Mouse (Mus musculus): ENCODE measurements around the gene Slc2a10.

Slc2a10 gene

DNA sequence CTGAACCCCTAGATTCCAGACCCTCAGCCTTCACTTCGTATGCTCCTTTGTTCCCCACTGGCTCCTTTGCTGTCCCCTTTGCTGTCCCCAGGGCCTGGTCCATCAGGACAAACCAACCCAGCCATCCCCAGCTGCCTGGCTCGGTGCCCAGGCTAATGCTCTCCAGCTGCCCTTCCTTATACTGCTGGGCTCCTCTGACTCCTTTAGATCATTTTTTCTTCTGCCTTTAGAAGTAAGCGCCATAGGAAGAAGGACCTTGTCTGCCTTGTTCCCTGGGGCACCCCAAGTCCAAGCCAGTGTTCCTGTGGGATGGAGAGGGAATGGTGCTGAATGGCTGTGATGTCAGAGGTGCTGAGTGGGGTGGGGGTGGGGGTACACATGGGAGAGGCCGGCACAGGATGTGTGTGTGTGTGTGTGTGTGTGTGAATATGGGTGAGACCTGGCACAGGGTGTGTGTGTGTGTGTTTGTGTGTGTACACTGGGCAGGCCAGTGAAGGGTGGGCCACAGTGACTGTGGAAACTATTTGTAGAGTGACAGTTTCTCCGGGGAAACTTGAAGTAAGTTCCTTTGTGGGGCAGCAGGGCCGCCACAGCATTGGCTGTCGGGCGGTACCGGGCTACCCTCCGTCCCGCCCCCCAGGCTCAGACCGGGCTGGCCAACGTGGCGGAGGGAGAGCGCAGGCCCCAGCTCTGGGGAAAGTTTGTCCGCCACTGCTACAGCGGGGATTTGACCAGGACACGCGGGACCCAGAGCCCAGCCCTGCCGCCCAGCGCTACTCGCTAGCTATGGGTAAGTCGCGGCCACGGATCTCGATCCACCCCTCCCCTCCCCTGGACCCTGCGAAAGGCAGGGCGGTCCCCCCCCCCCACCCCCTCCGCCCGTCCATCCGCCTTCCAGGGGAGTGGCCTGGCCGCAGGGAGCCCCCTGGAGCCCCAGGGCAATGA is at the start of gene Slc2a10:
Slc2a10 (plus strand) TSS at position 529 of the 945 bp plus-strand sequence.
- no peak for DNase-seq (ENCODE audit: low read depth)

DNA sequence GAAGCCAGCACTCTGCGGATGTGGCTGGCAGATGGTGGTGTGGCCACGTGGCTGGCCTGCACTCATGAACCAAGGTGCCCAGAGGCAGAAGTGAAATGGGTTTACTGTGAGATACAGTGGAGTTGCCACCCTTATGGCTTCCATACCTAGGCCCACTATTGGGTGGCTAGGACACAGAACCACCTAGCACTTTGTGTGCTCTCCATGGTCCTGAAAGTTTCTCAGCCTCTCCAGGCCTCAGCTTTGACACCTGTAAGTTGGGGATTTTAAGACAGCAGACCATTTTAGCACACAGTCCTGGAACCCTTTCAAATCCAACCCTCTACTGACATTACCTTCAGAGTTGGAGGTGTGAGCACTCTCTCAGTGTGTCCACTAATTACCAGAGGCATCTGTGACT is 46.9 kb upstream of the Slc2a10 start:
- peak; percentile 41 for DNase-seq (ENCODE audit: low read depth)

GRCm38 (mm10) chr2:165458189-165458588 is 45.4 kb upstream of the Slc2a10 start:
- no peak for DNase-seq (ENCODE audit: low read depth)

DNA sequence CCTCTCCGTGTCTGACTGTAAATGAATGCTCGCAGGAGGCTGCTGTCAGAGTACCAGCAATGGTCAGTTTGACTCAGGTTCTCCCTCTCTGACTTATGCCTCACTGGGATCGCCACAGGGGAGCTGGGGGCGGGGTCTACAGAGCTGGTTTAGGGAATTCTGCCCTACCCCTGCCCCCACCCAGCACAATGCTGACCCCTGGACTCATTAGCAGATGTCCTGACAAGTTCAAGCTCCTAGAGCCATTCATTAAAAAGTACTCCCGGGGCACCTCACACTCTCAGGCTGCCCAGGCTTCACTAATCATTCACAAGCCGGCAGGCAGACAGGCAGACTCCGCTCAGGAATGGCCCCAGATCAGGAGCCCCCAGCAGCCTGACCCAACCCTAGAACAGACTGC is 43.9 kb upstream of the Slc2a10 start:
- no peak for DNase-seq (ENCODE audit: low read depth)

DNA sequence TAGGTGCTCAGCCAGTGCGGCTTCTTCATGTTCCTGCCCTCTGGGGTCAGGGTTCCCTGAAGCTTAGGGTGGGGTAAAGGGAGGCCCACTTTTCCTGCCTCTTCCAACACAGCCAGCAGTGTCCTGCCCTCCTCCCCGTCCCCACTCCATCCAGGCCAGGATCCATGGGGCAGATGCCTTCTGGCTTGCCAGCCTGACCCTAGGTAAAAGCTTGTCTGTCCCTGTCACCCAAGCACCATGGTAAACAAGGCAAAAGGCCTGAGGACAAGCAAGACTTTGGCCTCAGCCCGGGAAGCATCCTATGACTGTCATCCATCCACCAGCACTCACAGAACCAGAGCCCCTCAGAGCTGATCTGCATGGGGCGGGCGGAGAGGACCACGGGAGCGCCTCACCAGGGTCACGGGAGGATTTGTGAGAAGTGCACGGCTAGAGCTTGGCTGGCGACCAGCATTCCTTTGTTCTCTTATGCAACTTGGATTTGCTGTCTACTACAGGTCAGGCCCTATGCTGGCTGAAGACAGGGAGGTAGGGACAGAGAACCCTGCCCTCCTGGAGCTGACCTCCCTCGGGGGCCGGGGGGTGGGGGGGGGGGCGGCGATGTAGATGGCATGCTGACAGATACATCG is 35.6 kb upstream of the Slc2a10 start:
- DNase-seq (ENCODE audit: low read depth) = no peak

GRCm38 (mm10) chr2:165470167-165470566 is 33.4 kb upstream of the Slc2a10 start:
- DNase-seq (ENCODE audit: low read depth) = peak; percentile 21

GRCm38 (mm10) chr2:165471943-165472342 is 31.6 kb upstream of the Slc2a10 start:
- no peak for DNase-seq (ENCODE audit: low read depth)

DNA sequence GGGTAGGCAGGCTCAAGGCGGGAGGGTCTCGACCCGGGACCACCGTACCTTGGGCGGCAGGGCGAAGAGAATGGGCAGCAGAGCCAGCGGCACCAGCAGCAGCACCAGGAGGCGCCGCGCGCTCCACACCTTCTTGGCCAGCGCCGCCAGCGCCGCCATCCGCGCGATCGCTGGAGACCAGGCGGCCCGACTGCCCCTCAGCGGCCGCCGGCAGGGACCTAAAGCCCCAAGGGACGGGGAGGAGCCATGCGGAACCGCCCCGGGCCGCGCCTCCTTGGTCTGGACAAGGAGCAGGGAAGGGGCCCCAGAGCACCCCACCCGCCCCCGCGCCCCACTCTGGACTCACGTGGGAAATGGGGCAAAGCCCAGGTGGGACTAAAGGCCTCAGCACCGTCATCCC is 30.6 kb upstream of the Slc2a10 start, which contains the start of gene Slc13a3:
Slc13a3 (minus strand) TSS at position 228 of the 400 bp plus-strand sequence.
- no peak for DNase-seq (ENCODE audit: low read depth)

DNA sequence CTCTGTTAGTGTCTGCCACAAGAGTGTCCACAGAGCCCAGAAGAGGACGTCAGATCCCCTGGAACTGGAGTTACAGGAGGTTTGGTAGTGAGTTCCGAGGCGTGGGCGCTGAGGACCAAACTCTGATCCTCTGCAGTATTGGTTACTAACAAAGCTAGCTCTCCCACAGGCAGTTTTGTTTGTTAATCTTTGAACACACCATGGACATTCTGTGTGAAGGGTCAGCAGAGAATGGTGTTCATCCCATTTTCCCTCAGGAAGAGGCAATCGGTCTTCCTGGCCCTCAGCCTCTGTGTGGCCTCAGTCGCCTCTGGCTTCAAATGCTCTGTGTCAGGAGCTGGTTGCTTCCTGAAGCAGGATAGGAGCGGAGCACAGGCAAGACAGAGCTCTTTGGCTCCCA is 28.2 kb upstream of the Slc2a10 start:
- no peak for DNase-seq (ENCODE audit: low read depth)

GRCm38 (mm10) chr2:165475850-165476249 is 27.7 kb upstream of the Slc2a10 start:
- DNase-seq (ENCODE audit: low read depth) = no peak

DNA sequence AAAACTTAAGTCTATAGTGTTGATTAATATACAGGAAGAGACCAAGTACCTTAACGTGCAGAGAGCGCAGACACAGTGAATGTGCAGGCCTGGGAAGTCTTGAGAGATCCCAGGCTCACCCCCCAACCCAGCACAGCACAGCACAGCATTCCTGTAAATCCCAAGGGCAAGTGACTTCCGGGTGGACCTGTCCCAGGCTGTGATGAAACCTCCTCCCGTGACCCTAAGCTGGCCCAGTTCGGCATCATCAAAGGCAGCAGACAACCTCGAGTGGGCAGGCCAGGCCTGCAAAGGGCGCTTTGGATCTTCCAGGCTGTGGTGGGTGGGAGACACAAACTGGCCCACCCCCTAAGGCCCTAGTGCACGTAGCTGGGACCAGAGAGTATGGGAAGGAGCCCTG is 21.6 kb upstream of the Slc2a10 start:
- no peak for DNase-seq (ENCODE audit: low read depth)

GRCm38 (mm10) chr2:165484152-165484551 is 19.4 kb upstream of the Slc2a10 start:
- DNase-seq (ENCODE audit: low read depth) = no peak

GRCm38 (mm10) chr2:165485826-165486225 is 17.8 kb upstream of the Slc2a10 start:
- no peak for DNase-seq (ENCODE audit: low read depth)

DNA sequence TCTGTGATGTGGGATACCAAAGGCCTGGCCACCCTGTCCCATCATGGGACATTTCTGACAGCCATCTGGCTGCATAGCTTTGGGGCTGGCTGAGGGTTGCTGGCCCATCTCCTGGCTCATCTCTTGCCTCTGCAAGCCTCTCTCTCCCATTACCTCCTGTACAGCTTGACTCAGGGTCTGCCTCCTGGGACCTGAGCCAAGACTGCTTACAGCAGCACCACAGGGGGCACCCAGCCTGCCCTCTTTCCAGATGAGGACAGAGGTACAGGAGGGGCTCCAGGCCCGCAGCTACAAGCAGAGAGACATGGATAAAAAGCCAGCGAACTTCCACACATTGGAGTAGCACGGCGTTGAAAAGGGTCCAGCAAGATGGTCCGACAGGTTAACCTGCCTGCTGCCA is 17.2 kb upstream of the Slc2a10 start:
- DNase-seq (ENCODE audit: low read depth) = no peak

DNA sequence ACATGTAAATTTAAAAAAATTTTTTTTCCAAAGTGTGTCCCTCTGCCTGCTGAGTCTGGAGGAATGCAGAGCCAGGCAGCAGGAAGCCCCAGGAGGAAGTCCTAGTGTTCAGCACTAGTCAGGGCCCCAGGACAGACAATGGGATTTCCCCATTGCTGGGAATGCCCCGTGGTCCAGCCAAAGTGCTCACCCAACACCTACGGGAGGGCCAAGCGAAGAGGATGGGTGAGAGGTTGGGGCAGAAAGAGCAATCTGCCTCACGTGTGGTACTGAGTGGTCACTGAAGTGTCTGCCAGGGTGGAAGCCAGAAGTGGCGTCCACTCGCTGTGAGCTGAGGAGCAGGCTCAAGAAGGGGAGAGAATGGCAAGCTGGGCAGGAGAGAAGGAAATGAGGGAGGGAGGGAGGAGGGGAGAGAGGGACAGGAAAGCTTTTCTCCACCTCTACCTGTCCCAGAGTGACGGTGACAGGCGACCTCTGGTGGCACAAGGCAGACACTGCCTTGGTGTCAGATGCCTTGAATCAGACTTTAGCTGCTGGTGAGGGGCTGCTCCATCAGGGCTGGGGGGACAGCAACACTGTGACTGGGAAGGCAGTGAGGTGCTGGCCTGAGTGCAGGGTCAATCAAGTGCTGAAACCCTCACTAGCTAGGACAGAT is 16.6 kb upstream of the Slc2a10 start:
- peak; percentile 47 for DNase-seq (ENCODE audit: low read depth)

DNA sequence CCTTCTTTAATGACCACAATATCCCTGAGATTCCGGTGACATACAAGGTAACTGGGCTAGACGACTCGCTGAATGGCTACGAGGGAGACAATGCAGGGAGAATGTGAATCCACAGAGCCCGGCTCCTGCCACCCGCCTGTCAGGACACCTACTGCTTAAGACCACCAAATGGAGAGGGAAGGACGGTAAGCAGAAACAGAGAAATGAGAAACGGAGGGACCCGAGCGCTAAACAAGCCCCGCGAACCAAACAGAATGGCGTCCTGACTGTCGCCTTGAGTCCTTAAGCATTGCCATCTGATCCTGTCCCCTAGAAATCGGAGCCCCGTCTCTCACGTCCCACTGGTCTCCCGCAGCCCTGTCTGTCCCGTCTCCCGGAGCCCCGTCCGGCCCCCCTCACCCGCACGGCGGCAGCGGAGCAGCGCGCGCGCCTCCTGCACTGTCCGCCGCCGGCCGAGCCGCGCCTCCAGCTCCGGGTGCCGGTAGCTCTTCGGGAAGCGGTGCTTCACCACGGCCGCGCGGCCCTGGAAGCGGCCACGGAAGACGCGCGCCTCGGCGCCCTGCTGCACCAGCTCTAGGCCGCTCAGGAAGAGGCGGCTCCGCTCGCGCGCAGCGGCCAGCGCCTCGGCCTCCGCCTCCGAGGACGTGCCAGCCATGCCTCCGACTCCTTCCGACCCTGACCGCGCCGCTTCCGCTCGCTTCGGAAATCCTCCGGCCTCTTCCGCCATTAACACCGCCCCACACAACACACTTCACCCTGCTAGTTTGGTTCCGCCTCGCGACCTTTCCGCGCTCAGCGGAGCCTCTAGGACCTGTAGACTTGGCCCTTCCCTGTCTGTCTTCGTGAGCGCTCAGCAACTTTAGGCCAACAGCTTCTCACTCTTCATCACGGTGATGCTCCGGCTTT is 10.7 kb upstream of the Slc2a10 start, which contains the start of gene Trp53rka:
Trp53rka (minus strand) TSS at position 677 of the 906 bp plus-strand sequence.
- peak; percentile 83 for DNase-seq (ENCODE audit: low read depth)

DNA sequence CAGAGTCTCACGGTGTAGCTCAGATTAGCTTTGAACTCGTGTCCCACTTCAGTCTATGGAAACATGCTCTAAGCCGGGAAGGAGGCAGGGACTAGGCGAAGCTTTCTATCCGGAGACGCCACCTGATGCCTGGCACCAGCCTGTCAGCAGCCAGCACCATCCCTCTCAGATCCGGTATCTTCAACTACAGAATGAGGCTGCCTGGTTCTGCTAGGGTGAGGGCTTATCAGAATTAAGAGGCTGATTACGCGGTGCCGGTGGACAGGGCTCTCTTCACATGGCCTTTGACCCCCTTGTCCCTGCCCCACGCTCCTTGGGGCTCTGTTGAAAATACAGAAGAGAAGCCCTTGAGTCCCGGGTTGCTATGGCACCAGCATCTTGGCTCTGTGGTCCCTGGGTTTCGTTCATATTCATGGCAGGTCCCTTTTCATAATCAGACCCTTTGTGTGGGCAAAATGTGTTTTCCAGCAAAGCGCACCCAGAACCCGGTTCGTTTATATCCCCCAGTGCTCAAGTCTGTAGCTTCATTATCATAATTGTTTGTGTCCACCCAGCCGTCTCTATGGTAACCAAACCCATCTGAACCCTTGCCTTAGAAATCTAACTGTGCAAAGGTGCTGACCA is 9.9 kb upstream of the Slc2a10 start:
- DNase-seq (ENCODE audit: low read depth) = no peak

- DNase-seq (ENCODE audit: low read depth) = no peak
Observed at GRCm38 (mm10) chr2:165494495-165494894, 9.1 kb upstream of the Slc2a10 start.

- DNase-seq (ENCODE audit: low read depth) = peak; percentile 49
Observed at GRCm38 (mm10) chr2:165496251-165496650, 7.3 kb upstream of the Slc2a10 start.

DNA sequence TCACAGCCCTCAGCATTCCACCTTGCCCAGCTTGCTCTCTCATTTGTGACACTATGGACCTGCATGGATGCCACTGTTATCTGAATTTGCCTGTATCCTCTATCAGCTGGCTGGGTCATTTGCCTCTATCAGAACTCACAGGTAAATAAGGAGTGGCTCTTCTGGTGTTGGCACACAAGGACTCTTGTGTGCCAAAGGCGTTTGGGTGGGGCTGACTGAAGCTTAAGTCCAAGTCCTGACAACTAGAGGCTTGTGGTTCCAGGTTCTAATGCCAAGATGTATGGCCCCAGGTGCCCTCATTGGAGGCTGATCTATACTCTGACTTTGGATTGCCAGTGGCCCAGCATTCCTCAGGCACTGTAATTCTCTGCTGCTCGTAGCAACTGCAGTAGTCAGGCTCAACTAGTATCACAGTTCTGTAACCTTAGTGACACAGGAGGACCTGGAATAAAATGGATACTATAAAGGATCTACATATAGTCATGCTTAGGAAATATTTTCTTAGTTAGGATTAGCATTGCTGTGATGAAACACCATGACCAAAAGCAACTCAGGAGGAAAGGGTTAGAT is 5.8 kb upstream of the Slc2a10 start:
- no peak for DNase-seq (ENCODE audit: low read depth)

DNA sequence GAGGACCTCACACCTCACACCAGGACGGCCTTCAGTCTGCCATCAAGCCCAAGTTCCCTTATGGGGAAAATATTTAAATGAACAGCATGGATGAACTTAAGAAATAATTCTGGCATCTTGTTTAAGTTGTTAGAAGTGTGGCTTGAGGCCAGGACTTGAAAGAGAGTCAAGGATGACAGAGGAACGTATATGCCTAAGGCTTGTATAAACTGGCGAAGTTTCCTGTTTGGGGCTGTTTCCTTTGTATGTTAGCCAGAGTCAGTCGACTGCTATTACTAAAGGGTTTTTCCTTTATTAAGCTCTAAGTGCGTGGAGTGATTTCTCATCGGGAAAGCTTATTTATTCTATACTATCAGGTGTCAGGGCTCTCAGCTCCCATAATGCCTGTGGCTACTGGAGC is 4.8 kb upstream of the Slc2a10 start:
- DNase-seq (ENCODE audit: low read depth) = no peak

Measured in 416B (cell line).